Mouse (Mus musculus) mesoderm, embryonic 11.5 days (tissue): Measurements from ENCODE around the gene Gm20924.
"Not testable (repeated sequence)": the region's sequence is repeated elsewhere in the genome, so short reads cannot be mapped to it uniquely, and the experiment has no call there.

ENCODE experiments used
- DNase-seq: peaks from one replicate; pipeline ENCODE4 v3.0.0-alpha.2; 2012; ENCODE audit warnings: low read depth, low spot score

The Gm20924 gene

DNA sequence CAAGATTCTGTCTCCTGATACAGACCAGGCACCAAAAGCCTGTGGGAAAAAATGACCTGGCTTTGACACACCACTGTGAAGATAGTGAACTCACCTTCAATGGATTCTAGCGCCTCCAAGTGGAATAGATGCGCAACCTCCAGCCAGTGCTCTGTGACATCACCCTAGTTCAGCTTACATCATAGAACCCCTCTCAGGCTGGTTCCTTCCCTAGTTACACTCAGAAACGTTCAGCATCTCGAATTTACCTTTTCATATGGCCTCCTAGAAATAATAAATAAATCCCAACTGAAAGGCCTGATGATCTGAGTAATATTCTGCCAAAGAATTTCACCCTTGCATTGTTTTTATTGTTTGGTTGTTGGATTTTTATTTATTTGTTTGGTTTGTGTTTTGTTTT, at the start of gene Gm20924:
Gene Gm20924, minus strand, starts transcription at position 101 of the 400 bp plus-strand sequence.
- DNase-seq: not testable (repeated sequence)
